Mouse (Mus musculus): Measurements from ENCODE around the gene Prss56.

Prss56 gene

DNA sequence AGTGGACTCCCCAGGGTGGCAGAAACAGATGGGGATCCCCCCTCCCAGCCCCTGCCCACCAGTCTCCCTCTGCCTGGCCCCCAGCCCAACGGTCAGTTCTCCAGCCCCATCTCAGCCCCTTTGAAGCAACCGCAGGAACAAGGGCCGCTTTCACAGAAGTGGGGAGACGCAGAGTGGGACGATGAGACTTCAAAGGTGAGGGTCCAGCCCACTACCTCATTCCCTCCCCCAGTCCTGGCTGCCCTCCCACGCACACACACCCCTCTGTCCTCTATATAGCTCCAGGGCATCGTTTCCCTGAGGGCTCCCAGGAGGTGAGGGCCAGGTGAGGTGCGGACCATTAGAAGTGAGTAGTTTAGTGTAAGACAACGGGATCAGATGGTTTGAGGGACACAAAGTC, at the start of gene Prss56:
Gene Prss56, plus strand, starts transcription at position 301 of the 400 bp plus-strand sequence.
- in situ Hi-C loops (cut with MboI; ENCODE audit: low pct_unique_long_range_greater_than_20kb in 1 of 2, low sequenced_read_pairs in 2 of 2, unreplicated experiment in 1 of 2) = loop anchor here in 1 of 2 experiments (25.0 kb wide), 1 partner anchor 479 kb away; no protein-coding TSS in a partner anchor

GRCm38 (mm10) chr1:87141550-87141949, 41.6 kb upstream of the Prss56 start:
- in situ Hi-C loops (cut with MboI; ENCODE audit: low pct_unique_long_range_greater_than_20kb in 1 of 2, low sequenced_read_pairs in 2 of 2, unreplicated experiment in 1 of 2) = no loop called here

DNA sequence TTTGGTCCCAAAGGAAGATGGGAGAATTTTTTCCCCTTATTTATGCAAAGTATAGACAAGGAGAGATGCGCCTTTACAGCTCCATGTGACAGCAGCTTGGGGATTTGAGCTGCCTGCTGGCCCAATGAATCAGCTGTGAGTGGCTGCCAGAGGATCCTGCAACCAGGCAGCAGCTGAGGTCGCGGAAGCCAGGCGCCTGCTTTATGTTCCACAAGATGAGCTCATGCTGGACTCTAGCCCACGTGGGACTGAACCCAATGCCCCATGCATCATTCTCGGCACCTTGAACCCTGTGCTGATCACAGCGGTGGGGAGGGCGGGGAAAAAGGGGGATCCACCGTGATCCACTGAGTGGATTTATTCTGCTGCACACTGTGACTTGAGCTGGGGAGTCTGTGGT, 40.7 kb upstream of the Prss56 start:
- in situ Hi-C loops (cut with MboI; ENCODE audit: low pct_unique_long_range_greater_than_20kb in 1 of 2, low sequenced_read_pairs in 2 of 2, unreplicated experiment in 1 of 2) = no loop called here

DNA sequence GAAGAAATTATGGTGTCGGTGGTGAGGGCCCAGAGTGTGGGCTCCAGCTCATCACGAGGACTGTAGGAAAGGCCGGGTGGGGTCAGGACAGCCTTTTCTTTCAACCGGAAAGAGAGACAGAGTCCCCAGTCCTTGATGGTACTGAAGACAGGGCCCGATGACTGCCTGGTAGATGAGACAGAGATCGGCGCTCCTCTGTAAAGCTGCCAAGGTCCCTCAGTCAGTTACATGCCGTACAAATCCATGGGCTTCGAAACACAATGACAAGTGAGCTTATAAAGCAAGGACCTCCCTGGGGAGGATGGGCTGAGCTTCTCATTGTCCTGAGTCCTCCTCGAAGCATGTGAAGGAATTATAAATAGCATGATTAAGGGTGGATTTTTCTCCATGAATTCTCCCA, 40.0 kb upstream of the Prss56 start:
- in situ Hi-C loops (cut with MboI; ENCODE audit: low pct_unique_long_range_greater_than_20kb in 1 of 2, low sequenced_read_pairs in 2 of 2, unreplicated experiment in 1 of 2) = no loop called here

GRCm38 (mm10) chr1:87149422-87149821, 33.7 kb upstream of the Prss56 start:
- in situ Hi-C loops (cut with MboI; ENCODE audit: low pct_unique_long_range_greater_than_20kb in 1 of 2, low sequenced_read_pairs in 2 of 2, unreplicated experiment in 1 of 2) = no loop called here

GRCm38 (mm10) chr1:87151286-87151685, 31.8 kb upstream of the Prss56 start:
- in situ Hi-C loops (cut with MboI; ENCODE audit: low pct_unique_long_range_greater_than_20kb in 1 of 2, low sequenced_read_pairs in 2 of 2, unreplicated experiment in 1 of 2) = no loop called here

DNA sequence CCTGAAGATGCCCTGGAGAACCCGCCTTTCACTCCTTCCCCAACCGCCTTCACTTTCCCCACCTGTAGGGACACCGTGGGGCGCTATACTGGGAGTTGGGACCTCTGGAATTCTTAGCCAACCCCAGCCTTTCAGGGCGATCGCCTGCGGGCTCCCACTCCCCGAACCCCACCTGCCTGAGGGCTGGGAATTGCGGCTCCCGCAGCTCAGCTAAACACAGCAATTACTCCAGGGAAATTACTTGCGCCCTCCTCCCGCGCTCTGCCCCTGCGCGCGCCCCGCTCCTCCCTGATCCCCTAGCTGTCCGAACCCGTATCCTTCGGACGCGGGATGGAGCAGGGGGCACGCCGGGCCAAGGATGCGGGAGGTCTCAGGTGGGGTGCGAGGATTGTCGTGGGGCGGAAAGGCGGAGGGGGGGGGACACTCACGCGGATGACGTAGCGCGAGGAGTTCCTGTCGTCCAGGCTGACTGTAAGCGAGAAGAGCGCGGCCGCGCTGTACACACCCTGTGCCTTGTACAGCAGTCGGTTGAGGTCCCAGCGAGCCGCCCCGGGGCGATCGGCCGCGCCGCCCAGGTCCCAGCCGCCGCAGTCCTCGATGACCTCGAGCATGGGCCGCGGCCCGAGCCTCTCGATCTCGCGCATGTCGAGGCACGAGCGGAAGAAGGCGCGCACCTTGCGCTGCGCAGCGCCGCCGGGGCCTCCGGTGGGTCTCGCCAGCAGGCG, 29.2 kb upstream of the Prss56 start:
- in situ Hi-C loops (cut with MboI; ENCODE audit: low pct_unique_long_range_greater_than_20kb in 1 of 2, low sequenced_read_pairs in 2 of 2, unreplicated experiment in 1 of 2) = no loop called here

- in situ Hi-C loops (cut with MboI; ENCODE audit: low pct_unique_long_range_greater_than_20kb in 1 of 2, low sequenced_read_pairs in 2 of 2, unreplicated experiment in 1 of 2) = no loop called here
Measured at GRCm38 (mm10) chr1:87154501-87155120, 28.5 kb upstream of the Prss56 start.

DNA sequence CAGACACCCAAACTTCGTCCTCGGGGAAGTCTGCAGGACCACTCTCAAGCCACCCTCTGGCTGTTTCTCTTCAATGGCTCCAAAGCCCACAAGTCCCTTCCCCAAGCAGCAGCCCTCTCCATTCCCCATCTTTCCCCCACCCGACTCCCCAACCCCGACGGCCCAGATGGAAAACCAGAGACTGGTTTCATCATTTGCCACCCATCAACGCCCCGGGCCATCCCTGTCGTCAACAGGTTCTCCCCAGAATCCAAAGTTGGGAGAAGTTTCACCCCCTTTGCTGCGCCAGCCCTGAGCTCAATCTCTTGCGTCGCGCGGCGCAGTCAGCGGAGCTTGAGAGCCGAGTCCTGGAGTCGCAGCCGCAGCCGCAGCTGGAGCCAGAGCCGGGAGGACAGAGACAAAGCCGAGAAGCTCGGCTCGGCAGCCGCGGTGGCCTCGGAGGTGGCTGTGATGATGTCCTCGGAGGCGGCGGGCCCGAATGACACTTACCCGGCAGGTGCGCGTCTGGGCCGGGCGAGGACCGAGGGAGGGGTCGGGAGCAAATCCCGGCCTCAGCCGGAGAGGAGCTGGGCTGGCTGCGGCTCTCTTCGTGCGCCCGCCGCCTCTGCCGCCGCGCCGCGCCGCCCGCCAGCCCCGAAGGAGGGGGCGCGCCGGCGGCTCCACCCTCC, 27.4 kb upstream of the Prss56 start:
- in situ Hi-C loops (cut with MboI; ENCODE audit: low pct_unique_long_range_greater_than_20kb in 1 of 2, low sequenced_read_pairs in 2 of 2, unreplicated experiment in 1 of 2) = no loop called here

DNA sequence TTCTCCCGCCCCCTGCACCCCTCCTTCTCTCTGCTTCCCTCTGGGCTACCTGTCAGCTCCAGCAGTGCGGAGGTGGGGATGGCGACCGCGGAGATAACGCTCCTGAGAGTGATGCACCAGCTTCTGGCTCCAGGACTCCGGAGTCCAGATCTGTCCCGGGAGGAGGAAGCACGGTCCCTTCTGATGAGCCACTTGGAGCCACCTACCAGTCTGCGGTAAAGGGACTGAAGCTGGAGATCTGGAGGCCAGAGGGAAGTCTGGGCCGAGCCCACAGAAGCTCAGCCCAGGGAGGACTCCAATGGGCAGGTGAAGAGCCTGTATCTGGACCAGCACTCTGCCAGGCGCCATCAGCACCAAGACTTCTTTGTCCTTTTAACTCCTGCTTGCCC, 26.9 kb upstream of the Prss56 start, which contains the start of gene Ecel1:
Gene Ecel1, minus strand, starts transcription at position 323 of the 389 bp plus-strand sequence.
- in situ Hi-C loops (cut with MboI; ENCODE audit: low pct_unique_long_range_greater_than_20kb in 1 of 2, low sequenced_read_pairs in 2 of 2, unreplicated experiment in 1 of 2) = no loop called here

DNA sequence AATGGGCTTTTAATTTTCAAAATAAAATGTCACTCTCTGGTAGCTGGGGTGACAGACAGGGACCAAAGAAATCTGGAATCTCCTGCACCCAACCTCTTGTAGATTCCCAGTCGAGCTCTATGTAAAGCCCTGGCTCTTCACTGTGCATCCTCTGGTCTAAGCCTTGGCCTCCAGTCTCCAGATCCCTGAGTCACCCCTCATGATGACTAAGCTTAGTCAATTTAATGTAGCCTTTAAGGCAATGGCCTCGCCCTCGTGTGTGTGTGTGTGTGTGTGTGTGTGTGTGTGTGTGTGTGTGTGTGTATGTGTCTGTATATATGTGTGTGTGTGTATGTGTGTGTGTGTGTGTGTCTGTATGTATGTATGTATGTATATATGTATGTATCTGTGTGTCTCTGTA, 23.7 kb upstream of the Prss56 start:
- in situ Hi-C loops (cut with MboI; ENCODE audit: low pct_unique_long_range_greater_than_20kb in 1 of 2, low sequenced_read_pairs in 2 of 2, unreplicated experiment in 1 of 2) = no loop called here

DNA sequence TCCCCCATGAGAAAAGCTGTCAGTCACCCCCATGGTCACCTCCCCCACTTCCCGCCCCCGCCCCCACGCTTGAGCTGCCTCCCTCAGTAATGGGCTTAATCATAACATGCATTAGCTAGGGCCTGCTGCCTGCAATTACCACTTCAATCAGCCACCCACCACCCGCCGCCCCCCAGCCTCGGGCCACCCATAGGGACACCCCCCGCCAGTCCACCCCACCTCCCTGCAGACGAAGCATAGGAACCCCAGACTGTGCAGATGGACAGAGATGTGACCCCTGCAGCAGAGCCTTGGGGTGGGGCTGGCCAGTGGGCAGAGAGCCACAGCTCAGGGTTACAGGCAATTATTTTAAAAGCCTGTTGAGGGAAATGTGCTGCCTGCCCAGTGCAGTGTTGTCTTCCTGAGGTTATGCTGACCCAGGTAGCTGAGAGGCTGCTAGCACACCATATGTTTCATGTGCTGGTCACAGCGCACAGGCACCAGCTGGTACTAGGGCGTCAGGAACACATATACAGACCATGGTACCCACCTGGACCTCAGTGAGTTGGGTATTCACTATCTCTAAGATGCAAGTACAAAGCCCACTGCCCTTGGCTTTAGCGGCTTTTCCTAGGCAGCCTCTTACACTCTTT, 18.8 kb upstream of the Prss56 start:
- in situ Hi-C loops (cut with MboI; ENCODE audit: low pct_unique_long_range_greater_than_20kb in 1 of 2, low sequenced_read_pairs in 2 of 2, unreplicated experiment in 1 of 2) = no loop called here

DNA sequence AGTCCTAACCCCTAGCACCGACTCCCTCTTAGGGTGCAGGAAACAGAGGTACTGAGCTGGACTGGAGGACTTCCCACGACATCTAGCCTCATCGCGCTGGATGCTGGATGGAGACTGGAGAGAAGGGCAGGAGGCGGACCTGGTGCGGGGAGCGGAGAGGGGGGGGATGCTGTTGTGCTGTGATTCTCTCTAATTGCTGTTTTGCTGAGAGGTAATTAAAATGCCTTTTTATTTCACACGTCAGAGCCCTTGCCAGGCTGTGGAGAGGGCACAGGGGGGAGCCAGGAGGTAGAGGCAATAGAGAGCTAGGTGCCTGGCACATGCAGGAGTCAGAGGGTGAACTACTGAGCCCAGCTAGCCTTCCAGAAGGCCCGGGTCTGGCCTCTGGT, 18.3 kb upstream of the Prss56 start:
- in situ Hi-C loops (cut with MboI; ENCODE audit: low pct_unique_long_range_greater_than_20kb in 1 of 2, low sequenced_read_pairs in 2 of 2, unreplicated experiment in 1 of 2) = no loop called here

DNA sequence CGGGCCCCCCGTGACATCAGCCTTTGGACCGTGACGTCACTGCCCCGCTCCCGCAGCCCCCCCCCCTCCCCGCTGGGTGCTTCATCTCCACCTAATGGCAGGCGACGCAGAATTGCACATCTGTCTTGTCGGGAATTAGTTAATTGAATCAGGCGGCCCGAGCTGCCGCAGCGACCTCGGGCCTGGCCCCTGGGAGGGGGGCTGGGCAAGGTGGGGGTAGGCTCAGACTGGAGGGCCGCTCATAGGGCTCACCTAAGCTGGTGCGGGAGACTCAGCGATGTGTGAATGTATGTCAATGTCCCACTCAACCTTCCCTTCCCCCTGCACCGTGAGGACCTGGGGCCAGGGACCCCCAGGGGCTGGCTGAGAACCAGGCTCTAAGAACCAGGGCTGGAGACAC, 12.7 kb upstream of the Prss56 start:
- in situ Hi-C loops (cut with MboI; ENCODE audit: low pct_unique_long_range_greater_than_20kb in 1 of 2, low sequenced_read_pairs in 2 of 2, unreplicated experiment in 1 of 2) = no loop called here

GRCm38 (mm10) chr1:87171312-87171711, 11.8 kb upstream of the Prss56 start:
- in situ Hi-C loops (cut with MboI; ENCODE audit: low pct_unique_long_range_greater_than_20kb in 1 of 2, low sequenced_read_pairs in 2 of 2, unreplicated experiment in 1 of 2) = no loop called here

DNA sequence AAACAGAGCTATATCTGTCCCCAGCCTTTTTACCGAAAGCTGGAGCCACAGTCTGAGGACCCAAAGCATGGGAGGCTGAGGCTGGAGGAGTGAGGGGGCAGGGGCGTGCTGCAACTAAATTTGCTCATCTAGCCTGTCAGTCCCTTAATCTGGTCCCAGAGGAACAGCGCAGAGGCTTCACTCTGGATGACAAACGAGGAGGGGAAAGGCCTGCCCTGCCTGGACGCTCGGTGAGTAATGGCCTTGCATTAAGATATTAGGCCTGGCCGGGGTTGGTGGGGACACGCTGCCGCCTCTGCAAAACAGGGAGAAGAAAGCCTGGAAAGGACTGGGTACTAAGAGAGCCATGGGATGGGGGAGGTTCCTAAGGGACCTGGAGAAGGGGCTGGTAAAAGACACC, 10.8 kb upstream of the Prss56 start:
- in situ Hi-C loops (cut with MboI; ENCODE audit: low pct_unique_long_range_greater_than_20kb in 1 of 2, low sequenced_read_pairs in 2 of 2, unreplicated experiment in 1 of 2) = no loop called here

GRCm38 (mm10) chr1:87174006-87174955, 8.8 kb upstream of the Prss56 start:
- in situ Hi-C loops (cut with MboI; ENCODE audit: low pct_unique_long_range_greater_than_20kb in 1 of 2, low sequenced_read_pairs in 2 of 2, unreplicated experiment in 1 of 2) = no loop called here

- in situ Hi-C loops (cut with MboI; ENCODE audit: low pct_unique_long_range_greater_than_20kb in 1 of 2, low sequenced_read_pairs in 2 of 2, unreplicated experiment in 1 of 2) = loop anchor here in 1 of 2 experiments (25.0 kb wide), 1 partner anchor 486 kb away; no protein-coding TSS in a partner anchor
Measured at GRCm38 (mm10) chr1:87175852-87176292, 7.2 kb upstream of the Prss56 start.
